Mouse (Mus musculus): Measurements from ENCODE around the gene Cep250. TPM values are rescaled to one million over a fixed set of nuclear protein-coding genes. Genes with fewer than 3 reads are reported as not detected.

The Cep250 gene
- polyA plus RNA-seq, 1 experiment from 2014 or later, result 13.4 TPM

GRCm38 (mm10) chr2:155974087-155974731 lies 18.0 kb downstream of the Cep250 start:
- WGBS, result 77% methylated on average over 14 of the region's 14 CpGs
- Histone ChIP-seq H3K27ac (replicated peaks) (no peak overlapping the region), H3K4me3 (replicated peaks) (no peak overlapping the region), H3K9me3 (replicated peaks) (no peaks in the 10 kb centered on the region), H3K27me3 (replicated peaks) (no peaks in the 10 kb centered on the region), H3K4me2 (no peak overlapping the region), H3K36me3 (peaks cover 84% of the 10 kb centered on the region), H3K4me1 (no peaks in the 10 kb centered on the region), H3K9ac (replicated peaks) (no peak overlapping the region)
- no peak for ATAC-seq (ENCODE audit: low FRiP score)

- no peak overlapping the region for H3K4me2 ChIP-seq
- H3K4me3 ChIP-seq (replicated peaks), result no peak overlapping the region
- H3K36me3 ChIP-seq, result peaks cover 85% of the 10 kb centered on the region
- ATAC-seq (ENCODE audit: low FRiP score), result no peak
- no peaks in the 10 kb centered on the region for H3K9me3 ChIP-seq (replicated peaks)
- H3K27ac ChIP-seq (replicated peaks), result no peak overlapping the region
- no peaks in the 10 kb centered on the region for H3K4me1 ChIP-seq
- no peak overlapping the region for H3K9ac ChIP-seq (replicated peaks)
- 85% methylated on average over 5 of the region's 5 CpGs for WGBS
- H3K27me3 ChIP-seq (replicated peaks), result no peaks in the 10 kb centered on the region
These were observed 23.2 kb downstream of the Cep250 start for GRCm38 (mm10) chr2:155979328-155979991.

GRCm38 (mm10) chr2:155985776-155986175 lies 29.5 kb downstream of the Cep250 start:
- Histone ChIP-seq H3K9ac (replicated peaks) (no peak overlapping the region), H3K4me2 (no peak overlapping the region), H3K4me3 (replicated peaks) (no peak overlapping the region), H3K4me1 (no peaks in the 10 kb centered on the region), H3K9me3 (replicated peaks) (no peaks in the 10 kb centered on the region), H3K36me3 (peaks cover 93% of the 10 kb centered on the region), H3K27me3 (replicated peaks) (no peaks in the 10 kb centered on the region), H3K27ac (replicated peaks) (no peak overlapping the region)
- 94% methylated on average over 7 of the region's 7 CpGs for WGBS
- no peak for ATAC-seq (ENCODE audit: low FRiP score)

GRCm38 (mm10) chr2:155987131-155987530 lies 30.9 kb downstream of the Cep250 start:
- Histone ChIP-seq H3K36me3 (peaks cover 94% of the 10 kb centered on the region), H3K4me3 (replicated peaks) (no peak overlapping the region), H3K4me1 (no peaks in the 10 kb centered on the region), H3K9me3 (replicated peaks) (no peaks in the 10 kb centered on the region), H3K4me2 (no peak overlapping the region), H3K9ac (replicated peaks) (no peak overlapping the region), H3K27ac (replicated peaks) (no peak overlapping the region), H3K27me3 (replicated peaks) (no peaks in the 10 kb centered on the region)
- 97% methylated on average over 6 of the region's 6 CpGs for WGBS
- no peak for ATAC-seq (ENCODE audit: low FRiP score)

- Histone ChIP-seq H3K27me3 (replicated peaks) (no peaks in the 10 kb centered on the region), H3K4me2 (no peak overlapping the region), H3K27ac (replicated peaks) (no peak overlapping the region), H3K9ac (replicated peaks) (no peak overlapping the region), H3K9me3 (replicated peaks) (no peaks in the 10 kb centered on the region), H3K4me3 (replicated peaks) (no peak overlapping the region), H3K36me3 (peaks cover 96% of the 10 kb centered on the region), H3K4me1 (no peaks in the 10 kb centered on the region)
- ATAC-seq (ENCODE audit: low FRiP score), result no peak
- 79% methylated on average over 4 of the region's 4 CpGs for WGBS
These were observed 32.8 kb downstream of the Cep250 start for GRCm38 (mm10) chr2:155989085-155989484.

- WGBS, result 95% methylated on average over 10 of the region's 10 CpGs
- Histone ChIP-seq H3K9ac (replicated peaks) (no peak overlapping the region), H3K9me3 (replicated peaks) (no peaks in the 10 kb centered on the region), H3K27ac (replicated peaks) (no peak overlapping the region), H3K4me1 (no peaks in the 10 kb centered on the region), H3K4me3 (replicated peaks) (no peak overlapping the region), H3K27me3 (replicated peaks) (no peaks in the 10 kb centered on the region), H3K36me3 (peaks cover 96% of the 10 kb centered on the region), H3K4me2 (no peak overlapping the region)
- no peak for ATAC-seq (ENCODE audit: low FRiP score)
These were observed 34.9 kb downstream of the Cep250 start for GRCm38 (mm10) chr2:155991151-155991550.

- Histone ChIP-seq H3K9ac (replicated peaks) (no peak overlapping the region), H3K27me3 (replicated peaks) (no peaks in the 10 kb centered on the region), H3K4me1 (no peaks in the 10 kb centered on the region), H3K36me3 (peaks cover 96% of the 10 kb centered on the region), H3K4me2 (no peak overlapping the region), H3K27ac (replicated peaks) (no peak overlapping the region), H3K9me3 (replicated peaks) (no peaks in the 10 kb centered on the region), H3K4me3 (replicated peaks) (no peak overlapping the region)
- 80% methylated on average over 14 of the region's 14 CpGs for WGBS
- ATAC-seq (ENCODE audit: low FRiP score), result no peak
These were observed 35.6 kb downstream of the Cep250 start for GRCm38 (mm10) chr2:155991863-155992321.

GRCm38 (mm10) chr2:156005393-156005792 lies 49.1 kb downstream of the Cep250 start:
- H3K9ac ChIP-seq (replicated peaks), result no peak overlapping the region
- H3K9me3 ChIP-seq (replicated peaks), result no peaks in the 10 kb centered on the region
- peaks cover 12% of the 10 kb centered on the region for H3K36me3 ChIP-seq
- no peak for ATAC-seq (ENCODE audit: low FRiP score)
- H3K27ac ChIP-seq (replicated peaks), result no peak overlapping the region
- H3K4me2 ChIP-seq, result no peak overlapping the region
- no peaks in the 10 kb centered on the region for H3K27me3 ChIP-seq (replicated peaks)
- no peak overlapping the region for H3K4me3 ChIP-seq (replicated peaks)
- 93% methylated on average over 4 of the region's 4 CpGs for WGBS
- peaks cover 16% of the 10 kb centered on the region for H3K4me1 ChIP-seq

GRCm38 (mm10) chr2:156007888-156008532 lies 51.8 kb downstream of the Cep250 start, which contains the start of the genes 6430550D23Rik and Ergic3:
Gene 6430550D23Rik, minus strand, starts transcription at chr2:156007977.
Gene Ergic3, plus strand, starts transcription at chr2:156008045.
- under 1% methylated on average over 44 of the region's 45 CpGs for WGBS
- peaks cover 33% of the 10 kb centered on the region for H3K36me3 ChIP-seq
- H3K9ac ChIP-seq (replicated peaks), result peak within 1 kb of the TSS; percentile 80
- peak within 1 kb of the TSS; percentile 82 for H3K27ac ChIP-seq (replicated peaks)
- H3K27me3 ChIP-seq (replicated peaks), result no peaks in the 10 kb centered on the region
- peaks cover 16% of the 10 kb centered on the region for H3K4me1 ChIP-seq
- peak; percentile 100 for ATAC-seq (ENCODE audit: low FRiP score)
- H3K4me3 ChIP-seq (replicated peaks), result peak within 1 kb of the TSS; percentile 95
- H3K4me2 ChIP-seq, result peak within 1 kb of the TSS; percentile 80
- H3K9me3 ChIP-seq (replicated peaks), result no peaks in the 10 kb centered on the region

- H3K27me3 ChIP-seq (replicated peaks), result no peaks in the 10 kb centered on the region
- H3K4me3 ChIP-seq (replicated peaks), result no peak overlapping the region
- WGBS, result 93% methylated on average over 3 of the region's 3 CpGs
- H3K4me1 ChIP-seq, result no peaks in the 10 kb centered on the region
- H3K27ac ChIP-seq (replicated peaks), result no peak overlapping the region
- no peaks in the 10 kb centered on the region for H3K9me3 ChIP-seq (replicated peaks)
- no peak overlapping the region for H3K4me2 ChIP-seq
- H3K36me3 ChIP-seq, result peaks cover 73% of the 10 kb centered on the region
- ATAC-seq (ENCODE audit: low FRiP score), result no peak
- H3K9ac ChIP-seq (replicated peaks), result no peak overlapping the region
These were observed 61.8 kb downstream of the Cep250 start for GRCm38 (mm10) chr2:156018106-156018505.

- H3K9me3 ChIP-seq (replicated peaks), result no peaks in the 10 kb centered on the region
These were observed 65.0 kb downstream of the Cep250 start for GRCm38 (mm10) chr2:156021219-156021618.

GRCm38 (mm10) chr2:156021765-156022164 lies 65.5 kb downstream of the Cep250 start:
- Histone ChIP-seq H3K9ac (replicated peaks) (no peak overlapping the region), H3K4me2 (no peak overlapping the region), H3K27ac (replicated peaks) (no peak overlapping the region), H3K4me1 (no peaks in the 10 kb centered on the region), H3K4me3 (replicated peaks) (no peak overlapping the region), H3K9me3 (replicated peaks) (no peaks in the 10 kb centered on the region), H3K36me3 (peaks cover 36% of the 10 kb centered on the region), H3K27me3 (replicated peaks) (no peaks in the 10 kb centered on the region)
- ATAC-seq (ENCODE audit: low FRiP score), result no peak
- WGBS, result 87% methylated on average over 2 of the region's 2 CpGs

More at GRCm38 (mm10) chr2:156021219-156021618, 65.0 kb downstream of the Cep250 start:
- Histone ChIP-seq H3K4me2 (no peak overlapping the region), H3K27me3 (replicated peaks) (no peaks in the 10 kb centered on the region), H3K4me1 (no peaks in the 10 kb centered on the region), H3K4me3 (replicated peaks) (no peak overlapping the region), H3K36me3 (peaks cover 42% of the 10 kb centered on the region), H3K27ac (replicated peaks) (no peak overlapping the region), H3K9ac (replicated peaks) (no peak overlapping the region)
- 92% methylated on average over 8 of the region's 8 CpGs for WGBS
- no peak for ATAC-seq (ENCODE audit: low FRiP score)

Measured in neural tube, embryonic 15.5 days (tissue).